Mouse (Mus musculus): ENCODE measurements around the gene Macrod2. TPM values are rescaled to one million over a fixed set of nuclear protein-coding genes. Genes with fewer than 3 reads are reported as not detected.

Macrod2 gene
- polyA plus RNA-seq, 1 experiment, result 3.8 TPM

DNA sequence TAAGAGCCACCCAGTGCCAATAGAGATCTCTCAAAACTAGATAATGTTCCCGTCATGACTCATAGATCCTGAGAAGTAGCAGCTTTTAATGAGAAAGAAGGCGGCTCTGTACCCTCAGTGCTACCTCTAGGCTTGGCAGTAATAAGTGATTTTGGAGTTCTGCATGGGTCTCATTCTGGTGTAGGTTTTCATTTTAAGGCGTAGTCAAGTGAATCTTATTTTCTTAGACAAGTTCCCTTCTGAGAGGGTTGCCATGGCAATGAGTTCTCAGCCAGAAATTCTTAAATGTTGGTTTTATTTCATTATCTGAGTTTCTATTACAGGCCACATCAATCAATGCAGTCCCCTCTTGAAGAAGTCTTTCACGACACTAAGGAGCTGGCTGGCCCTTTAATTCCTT lies 1127.0 kb downstream of the Macrod2 start:
- Histone ChIP-seq H3K36me3 (ENCODE audit: control insufficient read depth, insufficient read depth, low read length) (no peaks in the 10 kb centered on the region), H3K4me1 (ENCODE audit: control insufficient read depth, insufficient read depth, insufficient read length, low read length) (no peaks in the 10 kb centered on the region), H3K4me3 (ENCODE audit: low read depth, low read length) (no peak overlapping the region), H3K27ac (ENCODE audit: insufficient read depth, low read depth, low read length) (no peak overlapping the region), H3K27me3 (ENCODE audit: control insufficient read depth, insufficient read depth, low read length) (no peaks in the 10 kb centered on the region)
- WGBS, result 78% methylated on average over 4 of the region's 4 CpGs
- TF ChIP-seq POLR2A (IDR thresholded peaks at IDR 0.05; ENCODE audit: low read depth, low read length), result no peak
- TF ChIP-seq CTCF (IDR thresholded peaks at IDR 0.05; ENCODE audit: extremely low read depth, insufficient read length, insufficient replicate concordance, low read depth, low read length), result no peak

DNA sequence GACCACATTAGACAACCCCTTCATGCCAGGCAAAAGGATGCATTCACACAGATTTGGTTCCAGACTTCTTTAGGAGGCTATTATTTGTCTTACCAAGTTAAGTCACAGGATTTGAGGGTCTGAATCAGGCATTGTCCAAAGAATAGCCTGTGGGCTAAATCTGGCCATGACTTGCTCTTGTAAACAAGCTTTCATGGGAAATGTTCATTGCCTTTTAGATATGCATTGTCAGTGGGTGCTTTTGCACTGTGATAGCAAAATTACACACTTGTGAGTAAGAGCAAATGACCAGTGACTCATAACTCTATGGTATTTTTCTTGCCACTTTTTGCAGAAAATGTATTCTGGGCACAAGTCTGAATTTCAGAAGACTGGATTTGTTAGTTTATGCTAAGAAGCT lies 1150.8 kb downstream of the Macrod2 start:
- Histone ChIP-seq H3K27me3 (ENCODE audit: control insufficient read depth, insufficient read depth, low read length) (no peaks in the 10 kb centered on the region), H3K36me3 (ENCODE audit: control insufficient read depth, insufficient read depth, low read length) (no peaks in the 10 kb centered on the region), H3K27ac (ENCODE audit: insufficient read depth, low read depth, low read length) (no peak overlapping the region), H3K4me1 (ENCODE audit: control insufficient read depth, insufficient read depth, insufficient read length, low read length) (no peaks in the 10 kb centered on the region), H3K4me3 (ENCODE audit: low read depth, low read length) (no peak overlapping the region)
- TF ChIP-seq POLR2A (IDR thresholded peaks at IDR 0.05; ENCODE audit: low read depth, low read length) (no peak), CTCF (IDR thresholded peaks at IDR 0.05; ENCODE audit: extremely low read depth, insufficient read length, insufficient replicate concordance, low read depth, low read length) (no peak)

DNA sequence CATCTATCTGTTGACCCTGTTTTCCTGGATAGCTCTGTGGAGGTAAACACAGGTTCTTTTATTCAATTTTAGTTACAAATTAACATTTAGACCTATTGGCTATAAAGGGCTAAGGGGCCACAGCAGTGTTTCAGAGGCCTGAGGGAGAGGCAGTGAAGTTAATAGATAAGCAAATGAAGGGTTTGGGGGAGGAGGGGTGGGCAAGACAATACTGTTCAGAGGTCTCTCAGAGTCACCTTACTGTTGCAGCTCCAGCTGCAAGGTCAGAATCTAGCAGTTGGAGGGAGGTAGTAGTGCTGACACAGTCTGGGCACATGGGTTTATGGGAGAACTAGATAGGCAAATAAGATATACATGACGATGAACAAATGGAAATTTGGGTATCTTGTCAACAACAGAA lies 1156.6 kb downstream of the Macrod2 start:
- 73% methylated on average over 1 of the region's 1 CpGs for WGBS
- no peak overlapping the region for H3K27ac ChIP-seq (ENCODE audit: insufficient read depth, low read depth, low read length)
- H3K4me1 ChIP-seq (ENCODE audit: control insufficient read depth, insufficient read depth, insufficient read length, low read length), result peaks cover 8% of the 10 kb centered on the region; the same call in 1 of the 2 replicates
- H3K36me3 ChIP-seq (ENCODE audit: control insufficient read depth, insufficient read depth, low read length), result no peaks in the 10 kb centered on the region
- H3K4me3 ChIP-seq (ENCODE audit: low read depth, low read length), result no peak overlapping the region
- TF ChIP-seq POLR2A (IDR thresholded peaks at IDR 0.05; ENCODE audit: low read depth, low read length) (no peak), CTCF (IDR thresholded peaks at IDR 0.05; ENCODE audit: extremely low read depth, insufficient read length, insufficient replicate concordance, low read depth, low read length) (no peak)
- no peaks in the 10 kb centered on the region for H3K27me3 ChIP-seq (ENCODE audit: control insufficient read depth, insufficient read depth, low read length)

DNA sequence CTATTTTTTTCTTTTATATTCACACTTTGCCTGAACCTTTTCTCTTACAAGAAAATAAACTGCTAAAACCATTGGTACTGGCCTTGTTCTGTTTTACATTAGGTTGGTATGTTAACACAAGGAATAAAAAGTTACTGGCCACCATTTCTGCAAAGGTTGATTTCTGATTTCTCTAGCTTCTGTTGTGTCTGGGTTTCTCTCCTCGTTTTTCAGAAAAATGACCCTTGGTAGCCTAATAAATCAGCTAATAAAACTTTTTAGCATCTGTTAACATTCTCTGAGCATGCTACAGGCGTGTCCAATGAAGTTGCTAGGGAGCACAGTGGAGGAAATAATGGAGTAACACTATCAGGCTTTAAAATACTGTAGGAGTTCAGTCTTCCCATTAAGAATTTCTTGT lies 1161.6 kb downstream of the Macrod2 start:
- TF ChIP-seq CTCF (IDR thresholded peaks at IDR 0.05; ENCODE audit: extremely low read depth, insufficient read length, insufficient replicate concordance, low read depth, low read length) (no peak), POLR2A (IDR thresholded peaks at IDR 0.05; ENCODE audit: low read depth, low read length) (no peak)
- Histone ChIP-seq H3K4me1 (ENCODE audit: control insufficient read depth, insufficient read depth, insufficient read length, low read length) (peaks cover 8% of the 10 kb centered on the region; the same call in 1 of the 2 replicates), H3K4me3 (ENCODE audit: low read depth, low read length) (no peak overlapping the region), H3K27me3 (ENCODE audit: control insufficient read depth, insufficient read depth, low read length) (no peaks in the 10 kb centered on the region), H3K36me3 (ENCODE audit: control insufficient read depth, insufficient read depth, low read length) (no peaks in the 10 kb centered on the region), H3K27ac (ENCODE audit: insufficient read depth, low read depth, low read length) (no peak overlapping the region)
- WGBS, result 26% methylated on average over 2 of the region's 2 CpGs

DNA sequence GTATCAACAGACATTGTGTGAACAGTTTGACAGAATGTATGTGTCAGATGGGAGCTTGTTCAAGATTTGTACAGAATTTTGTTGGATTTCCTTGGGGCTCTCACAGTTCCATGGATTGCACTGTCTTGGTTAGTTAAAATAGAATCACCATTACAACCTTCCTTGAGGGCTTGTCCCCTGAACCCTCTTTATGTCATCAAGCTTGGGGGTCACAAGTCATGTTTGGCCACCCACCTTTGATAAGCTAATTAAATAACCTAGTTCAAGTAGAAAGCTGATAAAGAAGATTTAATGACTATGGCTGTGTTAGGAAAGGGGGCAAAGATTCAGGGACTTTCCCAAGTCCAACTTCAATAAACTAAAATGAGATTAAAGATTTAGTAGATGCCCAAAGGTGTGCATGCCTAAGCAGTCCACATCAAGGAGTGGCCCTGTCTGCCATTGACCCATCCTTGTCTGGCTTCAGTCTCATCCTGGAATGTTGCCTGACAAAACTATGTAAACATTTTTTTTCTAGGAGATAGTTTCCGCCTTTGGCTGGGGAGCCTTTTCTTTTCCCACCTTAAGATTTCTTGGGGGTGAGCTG lies 1163.2 kb downstream of the Macrod2 start:
- 28% methylated on average over 1 of the region's 1 CpGs for WGBS
- Histone ChIP-seq H3K27me3 (ENCODE audit: control insufficient read depth, insufficient read depth, low read length) (no peaks in the 10 kb centered on the region), H3K27ac (ENCODE audit: insufficient read depth, low read depth, low read length) (no peak overlapping the region), H3K4me1 (ENCODE audit: control insufficient read depth, insufficient read depth, insufficient read length, low read length) (peaks cover 8% of the 10 kb centered on the region; the same call in 1 of the 2 replicates), H3K4me3 (ENCODE audit: low read depth, low read length) (no peak overlapping the region), H3K36me3 (ENCODE audit: control insufficient read depth, insufficient read depth, low read length) (no peaks in the 10 kb centered on the region)
- no peak for TF ChIP-seq POLR2A (IDR thresholded peaks at IDR 0.05; ENCODE audit: low read depth, low read length)
- no peak for TF ChIP-seq CTCF (IDR thresholded peaks at IDR 0.05; ENCODE audit: extremely low read depth, insufficient read length, insufficient replicate concordance, low read depth, low read length)

DNA sequence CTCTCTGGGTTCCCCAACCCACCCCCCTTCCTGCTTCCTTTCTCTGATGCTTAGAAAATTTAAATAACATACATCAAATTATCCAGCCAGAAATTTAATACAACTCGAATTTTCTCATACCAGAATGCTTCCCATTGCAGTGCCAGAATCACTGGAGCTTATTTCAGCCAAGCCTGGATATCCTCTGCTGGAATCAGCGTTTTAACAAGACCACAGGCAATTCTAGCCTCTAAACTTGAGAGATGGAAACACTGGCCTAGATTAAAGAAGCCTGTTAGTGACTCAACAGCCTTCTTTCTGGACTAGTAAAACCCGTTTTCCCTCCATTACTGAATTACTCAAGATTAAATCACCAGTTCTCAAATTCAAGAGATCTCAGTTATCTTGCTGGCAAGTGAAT lies 1170.9 kb downstream of the Macrod2 start:
- TF ChIP-seq CTCF (IDR thresholded peaks at IDR 0.05; ENCODE audit: extremely low read depth, insufficient read length, insufficient replicate concordance, low read depth, low read length) (no peak), POLR2A (IDR thresholded peaks at IDR 0.05; ENCODE audit: low read depth, low read length) (no peak)
- no peaks in the 10 kb centered on the region for H3K27me3 ChIP-seq (ENCODE audit: control insufficient read depth, insufficient read depth, low read length)
- no peaks in the 10 kb centered on the region for H3K4me1 ChIP-seq (ENCODE audit: control insufficient read depth, insufficient read depth, insufficient read length, low read length)
- H3K36me3 ChIP-seq (ENCODE audit: control insufficient read depth, insufficient read depth, low read length), result no peaks in the 10 kb centered on the region
- no peak overlapping the region for H3K27ac ChIP-seq (ENCODE audit: insufficient read depth, low read depth, low read length)
- whole genome bisulfite sequencing, result 30% methylated on average over 3 of the region's 3 CpGs
- H3K4me3 ChIP-seq (ENCODE audit: low read depth, low read length), result no peak overlapping the region

DNA sequence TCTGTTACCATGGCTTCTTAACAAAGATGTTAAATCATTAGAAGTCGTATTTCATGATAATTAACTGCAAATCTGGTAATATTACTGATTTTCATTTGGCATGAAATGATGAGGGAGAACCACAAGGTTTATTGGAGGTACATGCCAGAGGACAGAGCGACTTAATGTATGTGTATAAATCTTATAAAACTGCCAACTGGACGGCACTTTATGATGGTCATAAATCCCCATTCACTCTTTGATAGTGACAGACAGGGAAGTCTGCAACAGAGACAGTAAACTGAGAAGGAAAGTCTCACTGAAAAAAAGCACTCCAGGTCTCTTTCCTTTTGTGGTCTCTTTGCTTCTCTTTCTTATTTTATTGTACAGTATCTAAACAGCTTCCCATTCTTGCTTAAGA lies 1176.3 kb downstream of the Macrod2 start:
- WGBS, result 11% methylated on average over 3 of the region's 3 CpGs

More for the DNA sequence above, 1176.3 kb downstream of the Macrod2 start:
- TF ChIP-seq POLR2A (IDR thresholded peaks at IDR 0.05; ENCODE audit: low read depth, low read length), result no peak
- no peak for TF ChIP-seq CTCF (IDR thresholded peaks at IDR 0.05; ENCODE audit: extremely low read depth, insufficient read length, insufficient replicate concordance, low read depth, low read length)
- no peaks in the 10 kb centered on the region for H3K36me3 ChIP-seq (ENCODE audit: control insufficient read depth, insufficient read depth, low read length)
- H3K27ac ChIP-seq (ENCODE audit: insufficient read depth, low read depth, low read length), result no peak overlapping the region
- H3K27me3 ChIP-seq (ENCODE audit: control insufficient read depth, insufficient read depth, low read length), result no peaks in the 10 kb centered on the region
- H3K4me3 ChIP-seq (ENCODE audit: low read depth, low read length), result no peak overlapping the region
- H3K4me1 ChIP-seq (ENCODE audit: control insufficient read depth, insufficient read depth, insufficient read length, low read length), result no peaks in the 10 kb centered on the region
